Mouse (Mus musculus) midbrain, embryonic 14.5 days (tissue): ENCODE measurements at regions not wholly inside any gene's neighbourhood (a gene's known extent, or its start where the extent isn't known, plus 50 kb on each side); places are given as distances from the start of the nearest gene placed in this dataset.

ENCODE experiments used
- ATAC-seq: fragments of 200-750 bp; cut with Nextera tagmentation; 2 replicates; pipeline ENCODE4 v1.8.0; 2017; ENCODE audit warnings: moderate number of reproducible peaks, moderate library complexity; ENCODE audit not compliant: low FRiP score, low TSS enrichment
- DNase-seq: peaks from one replicate; pipeline ENCODE4 v3.0.0-alpha.2; 2015
- H3K27ac ChIP-seq: fragments of 300-500 bp; sonication (generic); replicated peaks from 2 replicates; pipeline ENCODE4 v1.5.1; 2014; ENCODE audit warnings: mild to moderate bottlenecking, low read depth, low read length, moderate library complexity
- H3K27me3 ChIP-seq: fragments of 300-500 bp; sonication (generic); 2 replicates; pipeline ENCODE4 v1.6.1; 2014; ENCODE audit warnings: low read length, control low read depth, mixed read lengths; ENCODE audit not compliant: control insufficient read depth, insufficient read depth
- H3K36me3 ChIP-seq: fragments of 300-500 bp; sonication (generic); 2 replicates; pipeline ENCODE4 v1.6.1; 2014; ENCODE audit warnings: low read length, control low read depth; ENCODE audit not compliant: control insufficient read depth, insufficient read depth
- H3K4me1 ChIP-seq: fragments of 300-500 bp; sonication (generic); 2 replicates; pipeline ENCODE4 v1.6.1; 2014; ENCODE audit warnings: mild to moderate bottlenecking, antibody characterized with exemption, low read length, control low read depth; ENCODE audit not compliant: control insufficient read depth, insufficient read depth
- H3K4me2 ChIP-seq: fragments of 300-500 bp; sonication (generic); 2 replicates; pipeline ENCODE4 v1.6.1; 2014; ENCODE audit warnings: mild to moderate bottlenecking, low read length, moderate library complexity
- H3K4me3 ChIP-seq: fragments of 300-500 bp; sonication (generic); replicated peaks from 2 replicates; pipeline ENCODE4 v1.5.1; 2014; ENCODE audit warnings: low read depth, low read length
- H3K9ac ChIP-seq: fragments of 300-500 bp; sonication (generic); replicated peaks from 2 replicates; pipeline ENCODE4 v1.6.1; 2014; ENCODE audit warnings: mild to moderate bottlenecking, low read length, moderate library complexity
- H3K9me3 ChIP-seq: fragments of 300-500 bp; sonication (generic); 2 replicates; pipeline ENCODE4 v1.6.1; 2016; ENCODE audit warnings: low read length, control low read depth, mixed read lengths; ENCODE audit not compliant: control insufficient read depth
- WGBS: fragments of 180-500 bp; shearing (Covaris S2); extraction: QIAGEN DNeasy Blood & Tissue Kit; methylation state at CpG from one replicate; pipeline ENCODE4 v1.1.7; 2014; 5-methylcytosine and 5-hydroxymethylcytosine counted together

- no peak overlapping the region for H3K9ac ChIP-seq
- peak; percentile 60; the same call in 1 of the 2 replicates for ATAC-seq
- no peak overlapping the region for H3K27ac ChIP-seq
- H3K4me2 ChIP-seq: no peak overlapping the region
- no peaks in the 10 kb centered on the region for H3K9me3 ChIP-seq
- no peaks in the 10 kb centered on the region for H3K4me1 ChIP-seq
- DNase-seq: no peak
- WGBS: 89% methylated on average over 4 of the region's 4 CpGs
- H3K4me3 ChIP-seq: no peak overlapping the region
- H3K27me3 ChIP-seq: no peaks in the 10 kb centered on the region
- H3K36me3 ChIP-seq: no peaks in the 10 kb centered on the region
These were observed 151.4 kb upstream of the Rag2 start for GRCm38 (mm10) chr2:101473116-101473485.

GRCm38 (mm10) chr2:101476862-101477261, 147.7 kb upstream of the Rag2 start:
- Histone ChIP-seq H3K4me3 (no peak overlapping the region), H3K36me3 (no peaks in the 10 kb centered on the region), H3K27ac (no peak overlapping the region), H3K9ac (no peak overlapping the region), H3K27me3 (no peaks in the 10 kb centered on the region), H3K9me3 (no peaks in the 10 kb centered on the region), H3K4me2 (no peak overlapping the region), H3K4me1 (no peaks in the 10 kb centered on the region)
- no peak for ATAC-seq
- no peak for DNase-seq
- WGBS: 82% methylated on average over 2 of the region's 2 CpGs

- ATAC-seq (no peak), DNase-seq (no peak)
- Histone ChIP-seq H3K4me1 (no peaks in the 10 kb centered on the region), H3K27me3 (no peaks in the 10 kb centered on the region), H3K27ac (no peak overlapping the region), H3K4me3 (no peak overlapping the region), H3K36me3 (no peaks in the 10 kb centered on the region), H3K9me3 (no peaks in the 10 kb centered on the region), H3K9ac (no peak overlapping the region), H3K4me2 (no peak overlapping the region)
- 98% methylated on average over 2 of the region's 2 CpGs for WGBS
These were observed 134.3 kb upstream of the Rag2 start for GRCm38 (mm10) chr2:101490207-101490606.

- H3K27ac ChIP-seq: no peak overlapping the region
- H3K27me3 ChIP-seq: no peaks in the 10 kb centered on the region
- H3K4me2 ChIP-seq: no peak overlapping the region
- no peak for DNase-seq
- no peak overlapping the region for H3K4me3 ChIP-seq
- WGBS: 81% methylated on average over 3 of the region's 3 CpGs
- no peaks in the 10 kb centered on the region for H3K9me3 ChIP-seq
- H3K4me1 ChIP-seq: no peaks in the 10 kb centered on the region
- no peak for ATAC-seq
- H3K36me3 ChIP-seq: no peaks in the 10 kb centered on the region
- no peak overlapping the region for H3K9ac ChIP-seq
These were observed 132.8 kb upstream of the Rag2 start for GRCm38 (mm10) chr2:101491762-101492161.

GRCm38 (mm10) chr2:101508116-101508515, 116.4 kb upstream of the Rag2 start:
- DNase-seq (peak; percentile 24), ATAC-seq (no peak)
- no peak overlapping the region for H3K27ac ChIP-seq
- no peaks in the 10 kb centered on the region for H3K36me3 ChIP-seq
- no peak overlapping the region for H3K4me2 ChIP-seq
- H3K9ac ChIP-seq: no peak overlapping the region
- no peaks in the 10 kb centered on the region for H3K27me3 ChIP-seq
- H3K4me3 ChIP-seq: no peak overlapping the region
- no peaks in the 10 kb centered on the region for H3K9me3 ChIP-seq
- H3K4me1 ChIP-seq: no peaks in the 10 kb centered on the region
